Mouse (Mus musculus): ENCODE results near the gene Smox. TPM values are rescaled to one million over a fixed set of nuclear protein-coding genes. Genes with fewer than 3 reads are reported as not detected.

Gene Smox
- polyA plus RNA-seq, 1 experiment from 2014 or later, result 35.7 TPM

DNA sequence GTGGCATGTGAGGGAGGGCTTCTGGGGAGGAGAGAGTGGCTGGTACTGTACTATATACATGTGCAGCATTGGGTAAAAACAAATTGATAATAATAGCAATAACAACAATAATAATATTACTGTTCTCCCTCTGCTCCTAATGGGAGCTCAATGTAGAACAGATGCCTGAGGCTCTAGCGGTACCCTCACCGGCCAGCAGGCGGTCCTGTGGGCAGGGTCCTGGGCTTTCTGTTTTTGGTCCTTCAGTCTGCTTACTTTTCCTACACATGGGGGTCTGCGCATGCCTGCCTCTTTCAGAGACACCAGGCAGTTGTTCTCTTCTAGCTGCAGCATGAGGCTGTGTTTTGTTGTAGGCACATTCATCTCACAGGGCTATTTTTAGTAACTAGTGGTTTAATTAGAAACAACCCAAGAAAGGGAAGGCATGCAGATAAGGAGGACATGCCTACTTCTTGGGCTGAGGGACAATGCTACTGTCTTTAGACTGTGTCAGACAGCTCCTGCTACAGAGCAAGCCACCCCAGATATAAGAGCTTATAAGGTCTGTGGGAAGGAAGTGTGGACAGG, 22.8 kb downstream of the Smox start:
- H3K27ac ChIP-seq (ENCODE audit: low read length), result no peak overlapping the region
- no peaks in the 10 kb centered on the region for H3K9me3 ChIP-seq (replicated peaks; ENCODE audit: control insufficient read depth, low read length)
- H3K4me3 ChIP-seq (replicated peaks; ENCODE audit: low read length), result no peak overlapping the region
- no peaks in the 10 kb centered on the region for H3K36me3 ChIP-seq (ENCODE audit: control insufficient read depth, insufficient read depth, low read length)
- no peak for ATAC-seq (ENCODE audit: insufficient read depth, low FRiP score)
- H3K4me1 ChIP-seq (ENCODE audit: control insufficient read depth, insufficient read depth, low read length), result peaks cover 9% of the 10 kb centered on the region
- H3K4me2 ChIP-seq (ENCODE audit: low read depth, low read length), result no peak overlapping the region
- no peaks in the 10 kb centered on the region for H3K27me3 ChIP-seq (ENCODE audit: control insufficient read depth, insufficient read depth, low read length)
- WGBS, result 81% methylated on average over 4 of the region's 4 CpGs
- H3K9ac ChIP-seq (ENCODE audit: low read length), result no peak overlapping the region

- no peak for ATAC-seq (ENCODE audit: insufficient read depth, low FRiP score)
- Histone ChIP-seq H3K27me3 (ENCODE audit: control insufficient read depth, insufficient read depth, low read length) (no peaks in the 10 kb centered on the region), H3K9ac (ENCODE audit: low read length) (no peak overlapping the region), H3K4me2 (ENCODE audit: low read depth, low read length) (no peak overlapping the region), H3K9me3 (replicated peaks; ENCODE audit: control insufficient read depth, low read length) (no peaks in the 10 kb centered on the region), H3K4me3 (replicated peaks; ENCODE audit: low read length) (no peak overlapping the region), H3K27ac (ENCODE audit: low read length) (no peak overlapping the region), H3K4me1 (ENCODE audit: control insufficient read depth, insufficient read depth, low read length) (peaks cover 3% of the 10 kb centered on the region; the same call in 1 of the 2 replicates), H3K36me3 (ENCODE audit: control insufficient read depth, insufficient read depth, low read length) (no peaks in the 10 kb centered on the region)
- 84% methylated on average over 4 of the region's 4 CpGs for WGBS
Observed at GRCm38 (mm10) chr2:131517550-131517949, 26.3 kb downstream of the Smox start.

- Histone ChIP-seq H3K27me3 (ENCODE audit: control insufficient read depth, insufficient read depth, low read length) (no peaks in the 10 kb centered on the region), H3K4me3 (replicated peaks; ENCODE audit: low read length) (no peak overlapping the region), H3K4me2 (ENCODE audit: low read depth, low read length) (no peak overlapping the region), H3K4me1 (ENCODE audit: control insufficient read depth, insufficient read depth, low read length) (peaks cover 3% of the 10 kb centered on the region; the same call in 1 of the 2 replicates), H3K9ac (ENCODE audit: low read length) (no peak overlapping the region), H3K36me3 (ENCODE audit: control insufficient read depth, insufficient read depth, low read length) (no peaks in the 10 kb centered on the region), H3K27ac (ENCODE audit: low read length) (no peak overlapping the region), H3K9me3 (replicated peaks; ENCODE audit: control insufficient read depth, low read length) (no peaks in the 10 kb centered on the region)
- 33% methylated on average over 3 of the region's 3 CpGs for WGBS
- peak; percentile 40 for ATAC-seq (ENCODE audit: insufficient read depth, low FRiP score)
Observed at GRCm38 (mm10) chr2:131518790-131519189, 27.5 kb downstream of the Smox start.

- Histone ChIP-seq H3K9me3 (replicated peaks; ENCODE audit: control insufficient read depth, low read length) (no peaks in the 10 kb centered on the region), H3K36me3 (ENCODE audit: control insufficient read depth, insufficient read depth, low read length) (no peaks in the 10 kb centered on the region), H3K4me3 (replicated peaks; ENCODE audit: low read length) (no peak overlapping the region), H3K27ac (ENCODE audit: low read length) (no peak overlapping the region), H3K27me3 (ENCODE audit: control insufficient read depth, insufficient read depth, low read length) (no peaks in the 10 kb centered on the region), H3K4me2 (ENCODE audit: low read depth, low read length) (no peak overlapping the region), H3K4me1 (ENCODE audit: control insufficient read depth, insufficient read depth, low read length) (no peaks in the 10 kb centered on the region), H3K9ac (ENCODE audit: low read length) (no peak overlapping the region)
- ATAC-seq (ENCODE audit: insufficient read depth, low FRiP score), result no peak
- WGBS, result 95% methylated on average over 19 of the region's 19 CpGs
Observed at GRCm38 (mm10) chr2:131520743-131521142, 29.4 kb downstream of the Smox start.

DNA sequence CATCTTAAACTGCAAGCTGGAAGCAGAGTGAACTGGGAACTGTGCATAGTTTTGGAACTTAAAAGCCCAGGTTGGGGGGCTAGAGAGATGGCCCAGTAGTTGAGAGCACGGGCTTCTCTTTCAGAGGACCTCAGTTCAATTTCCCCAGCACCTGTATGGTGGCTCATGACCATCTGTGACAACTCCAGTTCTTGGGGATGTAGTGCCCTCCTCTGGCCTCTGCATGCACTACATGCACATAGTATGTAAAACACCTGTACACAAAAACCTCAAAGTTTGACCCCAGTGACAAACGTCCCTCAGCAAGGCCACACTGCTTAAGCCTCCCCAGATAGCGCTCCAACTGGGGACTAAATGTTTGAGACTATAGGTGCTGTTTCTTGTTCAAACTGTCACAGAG, 35.8 kb downstream of the Smox start:
- no peak overlapping the region for H3K27ac ChIP-seq (ENCODE audit: low read length)
- ATAC-seq (ENCODE audit: insufficient read depth, low FRiP score), result no peak
- WGBS, result 63% methylated on average over 3 of the region's 3 CpGs

DNA sequence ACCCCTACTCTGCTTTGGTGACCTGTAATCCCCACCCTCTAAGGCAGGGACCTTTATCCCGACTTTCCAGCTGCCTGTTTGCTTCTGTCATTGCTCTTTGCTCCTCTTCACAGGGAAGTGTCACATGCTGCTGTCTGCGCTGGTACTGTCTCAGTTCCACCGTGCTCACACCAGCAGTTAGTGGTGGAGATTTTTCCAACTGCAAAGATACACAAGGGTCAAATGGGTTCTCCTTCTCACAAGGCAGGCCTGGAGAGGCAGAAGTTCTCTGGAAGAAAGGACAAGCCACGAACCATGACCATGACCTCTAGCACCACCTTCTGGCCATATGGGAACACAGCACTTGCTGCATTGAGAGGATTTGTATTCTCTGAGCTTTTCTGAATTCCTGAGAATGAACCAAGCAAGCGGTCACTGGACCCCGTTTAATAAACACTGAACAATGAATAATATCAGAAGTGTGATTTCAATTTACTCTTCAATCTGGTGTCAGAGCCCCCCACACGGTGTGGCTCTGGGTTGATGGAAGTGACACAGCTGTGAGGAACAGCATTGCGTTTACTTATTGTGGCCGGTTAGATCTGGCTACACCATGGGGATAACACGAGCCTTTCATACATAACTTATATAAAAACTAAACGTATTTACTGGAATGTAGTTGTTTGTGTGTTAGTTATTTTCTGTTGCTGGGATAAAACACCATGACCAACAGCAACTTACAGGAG, 38.8 kb downstream of the Smox start:
- 29% methylated on average over 11 of the region's 11 CpGs for WGBS
- Histone ChIP-seq H3K27me3 (ENCODE audit: control insufficient read depth, insufficient read depth, low read length) (no peaks in the 10 kb centered on the region), H3K4me3 (replicated peaks; ENCODE audit: low read length) (no peak overlapping the region), H3K9me3 (replicated peaks; ENCODE audit: control insufficient read depth, low read length) (no peaks in the 10 kb centered on the region), H3K4me1 (ENCODE audit: control insufficient read depth, insufficient read depth, low read length) (no peaks in the 10 kb centered on the region), H3K36me3 (ENCODE audit: control insufficient read depth, insufficient read depth, low read length) (no peaks in the 10 kb centered on the region), H3K9ac (ENCODE audit: low read length) (no peak overlapping the region), H3K4me2 (ENCODE audit: low read depth, low read length) (no peak overlapping the region), H3K27ac (ENCODE audit: low read length) (no peak overlapping the region)
- ATAC-seq (ENCODE audit: insufficient read depth, low FRiP score), result peak; percentile 50; the same call in 1 of the 2 replicates

More for the DNA sequence above, 35.8 kb downstream of the Smox start:
- H3K4me2 ChIP-seq (ENCODE audit: low read depth, low read length), result no peak overlapping the region
- H3K36me3 ChIP-seq (ENCODE audit: control insufficient read depth, insufficient read depth, low read length), result no peaks in the 10 kb centered on the region
- no peak overlapping the region for H3K9ac ChIP-seq (ENCODE audit: low read length)
- no peaks in the 10 kb centered on the region for H3K9me3 ChIP-seq (replicated peaks; ENCODE audit: control insufficient read depth, low read length)
- no peaks in the 10 kb centered on the region for H3K27me3 ChIP-seq (ENCODE audit: control insufficient read depth, insufficient read depth, low read length)
- no peak overlapping the region for H3K4me3 ChIP-seq (replicated peaks; ENCODE audit: low read length)
- H3K4me1 ChIP-seq (ENCODE audit: control insufficient read depth, insufficient read depth, low read length), result no peaks in the 10 kb centered on the region

DNA sequence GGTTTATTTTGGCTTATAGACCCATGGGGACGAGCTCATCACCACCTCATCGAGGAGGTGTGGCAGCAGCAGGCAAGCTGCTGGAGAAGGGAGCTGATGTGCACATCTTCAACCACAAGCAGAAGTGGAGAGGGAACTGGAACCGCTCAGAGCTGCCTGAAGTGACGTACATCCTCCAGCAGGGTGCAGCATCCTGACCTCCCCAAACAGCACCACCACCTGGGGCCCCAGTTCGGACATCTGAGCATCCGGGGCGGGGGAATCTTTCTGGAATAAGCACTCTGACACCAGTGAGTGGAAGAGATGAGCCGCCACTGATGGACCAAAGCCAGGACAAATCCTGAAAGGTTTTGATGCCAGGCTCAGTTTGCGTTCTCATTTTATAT, 39.3 kb downstream of the Smox start:
- Histone ChIP-seq H3K4me2 (ENCODE audit: low read depth, low read length) (no peak overlapping the region), H3K4me1 (ENCODE audit: control insufficient read depth, insufficient read depth, low read length) (no peaks in the 10 kb centered on the region), H3K36me3 (ENCODE audit: control insufficient read depth, insufficient read depth, low read length) (no peaks in the 10 kb centered on the region), H3K9me3 (replicated peaks; ENCODE audit: control insufficient read depth, low read length) (no peaks in the 10 kb centered on the region), H3K27me3 (ENCODE audit: control insufficient read depth, insufficient read depth, low read length) (no peaks in the 10 kb centered on the region), H3K27ac (ENCODE audit: low read length) (no peak overlapping the region), H3K9ac (ENCODE audit: low read length) (no peak overlapping the region), H3K4me3 (replicated peaks; ENCODE audit: low read length) (no peak overlapping the region)
- WGBS, result 16% methylated on average over 9 of the region's 9 CpGs
- no peak for ATAC-seq (ENCODE audit: insufficient read depth, low FRiP score)

DNA sequence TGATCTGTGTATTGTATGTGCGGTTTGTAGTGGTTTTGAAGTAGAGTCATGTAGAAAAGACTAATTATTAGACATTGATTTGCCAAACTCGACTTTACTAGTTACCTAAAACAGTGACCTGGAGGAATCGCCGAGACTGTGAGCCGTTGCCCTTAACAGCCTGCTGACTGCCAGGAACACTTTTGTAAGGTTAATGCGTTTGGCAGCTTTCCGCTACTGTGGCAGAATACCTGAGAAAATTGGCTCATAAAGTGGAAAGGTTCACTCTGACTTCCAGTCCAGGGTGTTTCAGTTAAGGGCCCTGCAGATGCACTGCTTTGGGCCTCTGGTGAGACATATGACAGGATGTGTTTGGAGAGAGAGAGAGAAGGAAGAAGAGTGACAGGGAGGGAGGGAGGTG, 40.0 kb downstream of the Smox start:
- ATAC-seq (ENCODE audit: insufficient read depth, low FRiP score), result no peak
- H3K4me3 ChIP-seq (replicated peaks; ENCODE audit: low read length), result no peak overlapping the region
- WGBS, result 82% methylated on average over 7 of the region's 7 CpGs

DNA sequence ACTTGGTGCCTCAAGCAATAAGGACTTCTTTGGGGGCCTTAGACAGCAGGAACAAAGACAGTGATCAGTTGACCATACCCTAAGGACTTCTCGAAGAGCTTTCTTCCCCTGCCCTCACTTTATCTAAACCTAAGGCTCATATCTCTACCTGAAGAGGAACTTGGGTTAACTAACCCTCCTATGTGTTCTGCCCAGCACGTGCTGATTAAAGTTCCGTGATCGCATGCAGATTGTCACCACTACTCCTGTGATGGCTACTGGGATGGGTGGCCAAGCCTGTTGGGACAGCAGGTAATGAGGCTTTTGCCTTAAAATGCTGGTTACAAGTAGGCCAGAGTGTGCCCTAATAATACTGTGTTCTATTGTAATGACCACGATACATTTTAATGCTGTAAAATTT, 43.9 kb downstream of the Smox start:
- H3K36me3 ChIP-seq (ENCODE audit: control insufficient read depth, insufficient read depth, low read length), result no peaks in the 10 kb centered on the region
- 86% methylated on average over 5 of the region's 5 CpGs for WGBS
- H3K27me3 ChIP-seq (ENCODE audit: control insufficient read depth, insufficient read depth, low read length), result no peaks in the 10 kb centered on the region
- no peaks in the 10 kb centered on the region for H3K9me3 ChIP-seq (replicated peaks; ENCODE audit: control insufficient read depth, low read length)
- no peak overlapping the region for H3K4me2 ChIP-seq (ENCODE audit: low read depth, low read length)
- H3K9ac ChIP-seq (ENCODE audit: low read length), result no peak overlapping the region
- no peaks in the 10 kb centered on the region for H3K4me1 ChIP-seq (ENCODE audit: control insufficient read depth, insufficient read depth, low read length)
- H3K4me3 ChIP-seq (replicated peaks; ENCODE audit: low read length), result no peak overlapping the region
- H3K27ac ChIP-seq (ENCODE audit: low read length), result no peak overlapping the region
- ATAC-seq (ENCODE audit: insufficient read depth, low FRiP score), result no peak

More for the DNA sequence above, 40.0 kb downstream of the Smox start:
- Histone ChIP-seq H3K9ac (ENCODE audit: low read length) (no peak overlapping the region), H3K27ac (ENCODE audit: low read length) (no peak overlapping the region), H3K9me3 (replicated peaks; ENCODE audit: control insufficient read depth, low read length) (no peaks in the 10 kb centered on the region), H3K4me2 (ENCODE audit: low read depth, low read length) (no peak overlapping the region), H3K36me3 (ENCODE audit: control insufficient read depth, insufficient read depth, low read length) (no peaks in the 10 kb centered on the region), H3K27me3 (ENCODE audit: control insufficient read depth, insufficient read depth, low read length) (no peaks in the 10 kb centered on the region), H3K4me1 (ENCODE audit: control insufficient read depth, insufficient read depth, low read length) (no peaks in the 10 kb centered on the region)
